Mouse (Mus musculus): ENCODE measurements at regions not wholly inside any gene's neighbourhood (a gene's known extent, or its start where the extent isn't known, plus 50 kb on each side); places are given as distances from the start of the nearest gene placed in this dataset.

DNA sequence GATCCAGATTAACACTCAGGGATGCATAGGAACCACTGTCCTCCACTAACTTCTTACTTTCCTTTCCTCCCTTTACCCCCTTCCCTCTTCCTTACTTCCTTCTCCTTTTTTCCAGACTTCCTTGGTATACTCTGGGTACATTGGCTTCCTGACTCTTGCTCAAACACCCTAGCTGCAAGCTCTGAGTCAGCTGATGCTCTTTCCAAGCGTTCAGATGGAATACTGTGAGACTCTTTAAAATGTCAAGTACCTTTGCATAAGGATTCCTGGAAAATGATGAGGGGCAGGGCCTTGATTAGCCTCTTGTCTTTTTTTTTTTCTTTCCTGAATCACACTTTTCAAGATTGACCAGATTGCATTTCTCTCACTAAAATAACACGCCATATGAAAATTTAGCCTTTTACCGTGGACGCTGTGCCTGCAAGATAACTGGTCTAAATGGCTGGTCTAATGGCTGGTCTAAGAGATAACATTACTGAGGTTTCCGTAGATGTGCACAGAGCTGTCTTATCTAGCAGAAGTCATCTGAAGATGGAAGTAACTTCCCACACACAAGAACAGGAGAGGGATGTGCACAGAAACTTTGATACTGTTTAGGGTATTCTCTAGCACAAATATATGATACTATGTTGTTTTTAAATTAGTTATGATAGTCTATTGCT is 404.9 kb downstream of the Rprm start:
- DNase-seq (ENCODE audit: low read depth, low spot score), result no peak
- in situ Hi-C loops (cut with MboI; ENCODE audit: low sequenced_read_pairs in 2 of 2, unreplicated experiment in 2 of 2), result no loop called here

DNA sequence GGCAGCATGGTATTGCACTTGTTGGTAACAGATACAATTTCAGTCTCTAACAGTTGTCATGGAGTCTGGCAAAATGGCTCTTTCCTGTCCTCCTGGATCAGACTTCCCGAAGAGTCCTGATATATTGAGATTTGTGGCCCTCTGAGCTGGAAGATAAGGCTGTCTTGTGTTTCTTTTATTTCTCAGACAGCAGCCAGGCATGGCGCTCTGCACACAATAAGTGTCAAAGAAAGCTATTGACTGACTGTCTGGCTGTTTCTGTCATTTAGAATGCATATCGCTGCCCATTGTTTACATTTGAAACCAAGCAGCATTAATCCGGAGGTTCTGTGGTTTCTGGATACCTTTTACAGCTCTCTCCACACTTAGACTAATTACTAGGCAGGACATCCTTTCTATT is 402.8 kb downstream of the Rprm start:
- no peak for DNase-seq (ENCODE audit: low read depth, low spot score)
- Histone ChIP-seq H3K36me3 (ENCODE audit: control insufficient read depth, insufficient read depth, low read length, poor library complexity, severe bottlenecking) (no peaks in the 10 kb centered on the region), H3K4me3 (ENCODE audit: insufficient read depth in 1 of 2, low read depth in 1 of 2, low read length in 2 of 2, poor library complexity in 1 of 2, severe bottlenecking in 1 of 2) (no peak overlapping the region), H3K9ac (ENCODE audit: insufficient read depth, low read depth, low read length, poor library complexity, severe bottlenecking) (no peak overlapping the region), H3K4me1 (ENCODE audit: control insufficient read depth in 2 of 2, insufficient read depth in 2 of 2, low read length in 2 of 2, poor library complexity in 1 of 2) (no peaks in the 10 kb centered on the region), H3K27ac (ENCODE audit: insufficient read depth, low read depth, low read length, poor library complexity, severe bottlenecking) (no peak overlapping the region), H3K9me3 (ENCODE audit: control insufficient read depth, insufficient read depth, low read depth, low read length) (no peaks in the 10 kb centered on the region)
- in situ Hi-C loops (cut with MboI; ENCODE audit: low sequenced_read_pairs in 2 of 2, unreplicated experiment in 2 of 2), result no loop called here
- no peak for TF ChIP-seq ZNF384 (IDR thresholded peaks at IDR 0.05; ENCODE audit: low read depth, low read length)
- TF ChIP-seq CHD2 (IDR thresholded peaks at IDR 0.05; ENCODE audit: low read depth, low read length), result no peak
- no peak for TF ChIP-seq ZC3H11A (IDR thresholded peaks at IDR 0.05; ENCODE audit: borderline replicate concordance, low read depth, low read length)

More for the DNA sequence above, 404.9 kb downstream of the Rprm start:
- no peak overlapping the region for H3K9ac ChIP-seq (ENCODE audit: insufficient read depth, low read depth, low read length, poor library complexity, severe bottlenecking)
- no peaks in the 10 kb centered on the region for H3K36me3 ChIP-seq (ENCODE audit: control insufficient read depth, insufficient read depth, low read length, poor library complexity, severe bottlenecking)
- TF ChIP-seq HCFC1 (IDR thresholded peaks at IDR 0.05; ENCODE audit: borderline replicate concordance, insufficient read depth, low read length) (no peak), ZNF384 (IDR thresholded peaks at IDR 0.05; ENCODE audit: low read depth, low read length) (no peak), ZC3H11A (IDR thresholded peaks at IDR 0.05; ENCODE audit: borderline replicate concordance, low read depth, low read length) (no peak), CHD2 (IDR thresholded peaks at IDR 0.05; ENCODE audit: low read depth, low read length) (no peak), MAFK (IDR thresholded peaks at IDR 0.05; ENCODE audit: insufficient read depth, low read depth, low read length) (no peak)
- H3K9me3 ChIP-seq (ENCODE audit: control insufficient read depth, insufficient read depth, low read depth, low read length), result no peaks in the 10 kb centered on the region
- H3K27ac ChIP-seq (ENCODE audit: insufficient read depth, low read depth, low read length, poor library complexity, severe bottlenecking), result no peak overlapping the region
- no peaks in the 10 kb centered on the region for H3K4me1 ChIP-seq (ENCODE audit: control insufficient read depth in 2 of 2, insufficient read depth in 2 of 2, low read length in 2 of 2, poor library complexity in 1 of 2)
- H3K4me3 ChIP-seq (ENCODE audit: insufficient read depth in 1 of 2, low read depth in 1 of 2, low read length in 2 of 2, poor library complexity in 1 of 2, severe bottlenecking in 1 of 2), result no peak overlapping the region

DNA sequence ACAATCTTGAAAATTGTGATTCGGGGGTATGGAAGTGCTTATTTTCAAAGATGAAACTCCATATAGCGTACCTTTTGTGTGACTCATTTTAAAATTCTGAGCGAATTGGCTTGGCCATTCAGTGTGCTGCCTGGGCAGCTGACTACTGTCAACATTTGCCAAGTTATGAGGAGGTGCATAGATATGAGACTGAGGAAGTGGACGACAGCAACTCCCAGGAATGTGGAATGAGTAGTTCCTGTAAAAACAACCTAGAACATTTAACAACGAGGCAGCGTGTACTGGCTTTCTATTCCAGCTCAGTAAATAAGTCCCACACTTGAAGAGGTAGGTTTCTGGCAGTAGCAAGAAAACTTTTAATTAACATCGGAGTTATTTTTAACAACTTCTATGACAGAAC is 398.1 kb downstream of the Rprm start:
- H3K4me3 ChIP-seq (ENCODE audit: insufficient read depth in 1 of 2, low read depth in 1 of 2, low read length in 2 of 2, poor library complexity in 1 of 2, severe bottlenecking in 1 of 2), result no peak overlapping the region
- H3K27ac ChIP-seq (ENCODE audit: insufficient read depth, low read depth, low read length, poor library complexity, severe bottlenecking), result no peak overlapping the region
- H3K9ac ChIP-seq (ENCODE audit: insufficient read depth, low read depth, low read length, poor library complexity, severe bottlenecking), result no peak overlapping the region
- no peaks in the 10 kb centered on the region for H3K4me1 ChIP-seq (ENCODE audit: control insufficient read depth in 2 of 2, insufficient read depth in 2 of 2, low read length in 2 of 2, poor library complexity in 1 of 2)
- no peaks in the 10 kb centered on the region for H3K36me3 ChIP-seq (ENCODE audit: control insufficient read depth, insufficient read depth, low read length, poor library complexity, severe bottlenecking)
- DNase-seq (ENCODE audit: low read depth, low spot score), result no peak
- TF ChIP-seq HCFC1 (IDR thresholded peaks at IDR 0.05; ENCODE audit: borderline replicate concordance, insufficient read depth, low read length) (no peak), CHD2 (IDR thresholded peaks at IDR 0.05; ENCODE audit: low read depth, low read length) (no peak), ZC3H11A (IDR thresholded peaks at IDR 0.05; ENCODE audit: borderline replicate concordance, low read depth, low read length) (no peak), ZNF384 (IDR thresholded peaks at IDR 0.05; ENCODE audit: low read depth, low read length) (no peak), MAFK (IDR thresholded peaks at IDR 0.05; ENCODE audit: insufficient read depth, low read depth, low read length) (no peak)
- in situ Hi-C loops (cut with MboI; ENCODE audit: low sequenced_read_pairs in 2 of 2, unreplicated experiment in 2 of 2), result no loop called here
- H3K9me3 ChIP-seq (ENCODE audit: control insufficient read depth, insufficient read depth, low read depth, low read length), result no peaks in the 10 kb centered on the region

GRCm38 (mm10) chr2:53689223-53689880 is 396.0 kb downstream of the Rprm start:
- no peaks in the 10 kb centered on the region for H3K9me3 ChIP-seq (ENCODE audit: control insufficient read depth, insufficient read depth, low read depth, low read length)
- H3K9ac ChIP-seq (ENCODE audit: insufficient read depth, low read depth, low read length, poor library complexity, severe bottlenecking), result no peak overlapping the region
- H3K4me1 ChIP-seq (ENCODE audit: control insufficient read depth in 2 of 2, insufficient read depth in 2 of 2, low read length in 2 of 2, poor library complexity in 1 of 2), result no peaks in the 10 kb centered on the region
- TF ChIP-seq CHD2 (IDR thresholded peaks at IDR 0.05; ENCODE audit: low read depth, low read length) (no peak), HCFC1 (IDR thresholded peaks at IDR 0.05; ENCODE audit: borderline replicate concordance, insufficient read depth, low read length) (no peak), MAFK (IDR thresholded peaks at IDR 0.05; ENCODE audit: insufficient read depth, low read depth, low read length) (no peak), ZNF384 (IDR thresholded peaks at IDR 0.05; ENCODE audit: low read depth, low read length) (no peak), ZC3H11A (IDR thresholded peaks at IDR 0.05; ENCODE audit: borderline replicate concordance, low read depth, low read length) (no peak)
- in situ Hi-C loops (cut with MboI; ENCODE audit: low sequenced_read_pairs in 2 of 2, unreplicated experiment in 2 of 2), result no loop called here
- H3K36me3 ChIP-seq (ENCODE audit: control insufficient read depth, insufficient read depth, low read length, poor library complexity, severe bottlenecking), result no peaks in the 10 kb centered on the region
- no peak overlapping the region for H3K4me3 ChIP-seq (ENCODE audit: insufficient read depth in 1 of 2, low read depth in 1 of 2, low read length in 2 of 2, poor library complexity in 1 of 2, severe bottlenecking in 1 of 2)
- no peak overlapping the region for H3K27ac ChIP-seq (ENCODE audit: insufficient read depth, low read depth, low read length, poor library complexity, severe bottlenecking)
- no peak for DNase-seq (ENCODE audit: low read depth, low spot score)

Data from ES-E14 (cell line).